Mouse (Mus musculus): ENCODE measurements around the gene Ahrr.

The Ahrr gene

DNA sequence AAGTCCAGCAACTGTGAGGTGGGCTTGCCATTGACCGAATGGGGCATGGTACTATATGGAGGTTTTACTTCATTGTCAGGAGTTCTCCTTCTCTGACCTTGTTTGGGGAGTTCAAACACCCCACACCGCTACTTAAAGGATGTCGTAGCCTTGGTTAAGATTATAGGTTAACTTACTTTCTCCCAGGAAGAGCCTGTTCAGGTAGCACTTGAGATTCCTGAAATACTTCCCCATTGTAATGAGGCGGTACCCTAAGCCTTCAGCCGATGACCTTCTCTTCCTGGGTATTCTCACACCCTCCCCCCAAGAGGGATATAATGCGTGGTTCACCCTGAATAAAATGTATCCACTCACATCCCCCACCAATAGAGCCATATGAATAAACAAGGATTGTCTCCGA, 54.6 kb downstream of the Ahrr start:
- DNase-seq = no peak

DNA sequence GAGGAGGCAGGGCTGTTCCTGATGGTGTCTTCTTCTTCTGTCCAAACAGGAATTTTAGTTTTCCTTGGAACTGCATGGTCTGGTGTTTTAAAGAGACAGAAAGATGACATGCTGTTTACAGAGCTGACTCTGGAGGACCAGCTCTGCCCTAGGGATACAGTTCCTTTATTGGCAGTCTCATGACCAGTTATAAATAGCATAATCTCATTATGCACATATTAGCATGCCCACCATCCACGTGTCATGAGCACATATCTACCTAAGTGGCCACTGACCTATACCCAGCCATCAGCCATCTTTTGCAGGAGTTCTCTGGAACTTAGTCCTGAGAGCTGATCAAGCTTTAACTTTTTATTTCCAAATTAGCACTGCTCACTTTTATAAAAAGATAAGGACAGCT, 71.5 kb downstream of the Ahrr start:
- DNase-seq = no peak

DNA sequence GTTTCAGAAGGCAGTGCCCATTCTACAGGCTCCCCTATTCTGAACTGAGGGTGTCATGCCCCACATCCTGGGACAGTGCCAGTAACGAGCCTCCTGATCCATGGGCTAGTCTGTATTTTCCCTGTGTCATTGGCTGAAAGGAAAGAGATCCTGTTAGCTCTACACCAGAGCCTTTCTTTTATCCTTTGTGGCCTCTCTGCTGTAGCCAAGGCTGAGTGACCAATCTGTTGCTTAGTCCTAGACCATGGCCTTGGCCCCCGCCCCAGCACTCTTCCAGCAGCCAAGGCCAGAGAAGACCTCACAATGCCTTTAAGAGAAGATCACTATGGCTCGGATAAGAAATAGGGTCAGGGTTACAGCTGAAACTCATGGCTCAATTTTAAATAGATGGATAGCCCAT, 73.7 kb downstream of the Ahrr start:
- DNase-seq = no peak

DNA sequence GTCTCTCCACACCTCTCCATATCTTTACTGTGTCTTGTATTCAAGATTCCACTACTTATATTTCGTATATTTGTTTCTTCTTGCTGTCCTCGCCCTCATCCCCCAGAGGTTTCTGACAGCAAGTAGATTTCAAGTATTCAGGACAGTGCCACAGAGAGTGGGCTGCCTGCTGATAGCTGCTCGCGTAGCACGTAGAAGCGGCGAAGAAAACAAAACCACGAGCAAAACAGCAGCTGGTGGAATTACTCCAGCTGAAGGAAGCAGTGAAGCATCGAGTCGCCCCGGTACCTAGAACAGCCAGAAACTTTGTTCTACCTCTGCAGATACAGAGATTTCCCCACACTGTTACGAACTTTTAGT, 83.2 kb downstream of the Ahrr start:
- DNase-seq = peak in 1 of 2 experiments; percentile 34

DNA sequence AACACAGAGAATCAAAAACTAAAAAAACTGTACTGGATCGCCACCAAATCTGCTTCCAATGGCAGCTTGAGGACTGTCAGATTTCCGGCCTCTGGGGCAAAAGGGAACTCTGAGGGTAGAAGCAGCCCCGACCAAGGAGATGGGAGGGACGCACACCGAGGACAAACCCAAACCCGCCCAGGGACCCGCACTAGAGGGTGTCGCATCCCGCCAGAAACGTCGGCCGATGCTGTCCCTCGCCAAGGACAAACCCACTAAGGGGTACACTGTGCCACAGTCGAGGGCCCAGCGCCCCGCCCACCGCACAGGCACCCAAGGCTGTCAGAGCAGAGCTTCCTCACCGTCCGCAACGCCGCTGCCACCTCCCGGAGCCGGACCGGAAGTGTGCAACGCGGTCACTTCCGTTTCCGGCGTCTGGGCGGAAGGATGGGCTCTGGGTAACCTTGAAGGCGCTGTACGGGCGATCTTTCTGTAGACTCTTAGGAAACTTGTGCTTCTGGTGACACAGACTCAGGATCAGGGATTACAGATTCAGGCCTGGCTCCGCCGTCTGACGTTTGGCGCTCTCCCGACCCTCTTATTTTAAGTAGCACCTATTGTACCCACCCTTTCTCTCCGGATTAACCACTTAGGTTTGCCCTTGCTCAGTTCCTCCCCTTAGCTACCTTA, 83.7 kb downstream of the Ahrr start, which contains the start of gene Exoc3:
TSS of gene Exoc3 (minus strand) at position 416 of the 669 bp plus-strand sequence.
- peak; percentile 94 to 95 for DNase-seq

DNA sequence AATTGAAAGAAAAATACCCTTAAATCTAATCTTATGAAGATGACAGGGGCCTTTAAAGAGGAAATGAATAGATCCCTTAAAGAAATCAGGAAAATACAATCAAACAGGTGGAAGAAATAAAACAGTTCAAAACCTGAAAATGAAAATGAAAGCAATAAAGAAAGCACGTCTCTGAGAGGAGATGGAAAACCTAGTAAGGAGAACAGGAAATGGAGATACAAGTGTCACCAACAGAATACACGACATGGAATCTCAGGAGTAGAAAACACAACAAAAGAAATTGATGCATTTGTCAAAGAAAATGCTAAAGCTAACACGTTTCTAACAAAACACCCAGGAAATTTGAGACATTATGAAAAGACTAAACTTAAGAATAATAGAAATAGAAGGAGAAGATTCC, 95.7 kb downstream of the Ahrr start:
- DNase-seq = no peak

DNA sequence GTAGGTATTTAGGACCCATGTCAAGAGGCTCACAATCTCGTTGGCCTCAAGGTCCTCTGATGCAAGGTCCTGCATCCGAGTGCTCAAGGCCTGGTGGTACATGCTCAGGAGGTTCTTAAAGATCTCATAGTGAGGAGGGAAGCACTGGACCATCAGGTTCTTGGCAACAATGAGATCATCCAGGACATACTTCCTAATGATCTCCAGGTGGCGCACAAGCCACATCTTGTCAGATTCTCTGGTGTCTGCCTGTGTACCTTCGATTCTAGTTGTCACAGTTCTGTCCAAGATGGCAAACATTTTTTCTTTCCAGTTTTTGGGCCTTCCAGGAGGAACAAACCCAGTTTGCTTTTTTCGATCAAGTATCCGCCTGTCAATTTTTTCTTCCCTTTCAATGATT, 99.5 kb downstream of the Ahrr start:
- DNase-seq = peak; percentile 38 to 44

DNA sequence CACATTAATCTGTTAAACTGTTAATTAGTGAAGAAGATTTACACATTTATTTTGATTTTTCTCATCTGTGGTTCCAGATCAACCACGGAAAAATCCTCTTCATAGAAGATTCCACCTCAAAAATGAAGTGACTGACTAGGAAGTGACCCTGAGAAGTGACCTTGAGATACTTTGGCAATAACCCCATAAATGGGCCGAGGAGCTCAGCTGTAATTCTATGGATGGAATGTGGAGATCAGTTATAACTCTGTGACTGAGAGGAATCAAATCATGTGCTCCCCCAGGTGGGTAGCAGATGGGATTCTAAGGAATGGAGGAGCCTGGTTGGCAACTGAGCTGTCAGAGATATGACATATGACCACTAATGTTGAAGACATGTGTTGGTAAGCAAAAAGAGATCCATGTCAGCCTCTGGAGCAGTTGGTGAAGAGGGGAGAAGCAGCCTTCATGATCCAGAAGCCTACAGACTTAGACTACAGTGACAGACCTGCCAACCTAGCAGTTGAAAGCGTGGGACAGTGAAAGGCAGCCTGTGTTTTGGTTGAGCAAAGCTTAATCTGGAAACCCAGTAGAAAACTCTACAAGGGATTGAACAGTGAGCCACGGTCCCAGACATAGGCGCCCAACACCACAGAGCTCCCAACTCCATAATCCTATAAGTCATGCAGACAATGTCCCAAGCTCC, 109.0 kb downstream of the Ahrr start:
- DNase-seq = no peak

DNA sequence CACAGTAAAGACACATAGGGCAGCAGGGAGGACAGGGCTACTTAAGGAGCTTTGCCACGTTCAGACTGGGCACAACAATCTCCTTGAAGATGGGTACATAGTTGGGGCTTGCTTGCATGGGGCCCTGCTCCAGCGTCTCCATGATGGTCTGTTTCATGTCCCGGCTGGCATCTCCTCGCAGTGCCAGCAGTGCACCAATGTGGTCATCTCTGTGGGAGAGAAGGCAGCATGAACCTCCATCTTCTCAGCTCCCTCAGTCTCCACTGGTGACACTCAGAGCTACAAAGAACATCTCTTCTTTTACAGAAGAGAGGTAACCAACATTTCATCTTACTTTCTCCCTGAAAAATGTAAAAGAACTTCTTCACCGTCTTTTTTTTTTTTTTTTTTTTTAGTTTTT, 120.1 kb downstream of the Ahrr start:
- DNase-seq = no peak

DNA sequence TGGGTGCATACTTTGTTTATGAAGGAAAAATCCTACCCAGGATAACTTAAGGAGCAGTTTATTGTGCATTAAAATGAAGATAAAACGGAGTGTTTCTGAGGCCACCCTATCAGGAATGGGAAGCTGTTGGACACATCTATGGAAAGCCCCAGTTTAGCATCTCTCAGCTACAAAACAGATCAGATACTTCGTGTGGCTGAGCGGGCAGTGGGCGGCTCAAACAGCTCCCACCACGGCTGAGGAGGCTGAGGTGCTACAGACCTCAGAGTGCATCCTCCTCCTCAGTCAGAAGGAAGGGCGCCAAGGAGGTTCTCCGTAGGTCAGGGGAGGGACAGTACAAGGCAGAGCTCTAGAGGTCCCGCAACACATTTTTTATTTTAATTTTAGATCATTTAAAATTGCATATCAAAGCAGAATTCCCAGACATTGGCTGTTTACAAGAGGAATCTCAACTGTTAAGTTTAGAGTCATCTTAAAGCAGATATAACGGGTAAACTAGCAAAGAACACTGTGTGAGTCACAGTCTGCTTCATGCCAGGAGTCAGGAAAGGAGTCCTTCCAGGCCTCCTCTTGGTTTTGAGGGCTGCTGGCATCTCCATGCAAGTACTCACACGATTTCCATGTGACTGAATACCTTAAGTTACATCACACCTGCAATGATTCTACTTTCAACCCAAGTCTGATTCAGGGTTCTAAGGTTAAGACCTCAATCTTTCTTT, 122.5 kb downstream of the Ahrr start:
- DNase-seq = no peak

DNA sequence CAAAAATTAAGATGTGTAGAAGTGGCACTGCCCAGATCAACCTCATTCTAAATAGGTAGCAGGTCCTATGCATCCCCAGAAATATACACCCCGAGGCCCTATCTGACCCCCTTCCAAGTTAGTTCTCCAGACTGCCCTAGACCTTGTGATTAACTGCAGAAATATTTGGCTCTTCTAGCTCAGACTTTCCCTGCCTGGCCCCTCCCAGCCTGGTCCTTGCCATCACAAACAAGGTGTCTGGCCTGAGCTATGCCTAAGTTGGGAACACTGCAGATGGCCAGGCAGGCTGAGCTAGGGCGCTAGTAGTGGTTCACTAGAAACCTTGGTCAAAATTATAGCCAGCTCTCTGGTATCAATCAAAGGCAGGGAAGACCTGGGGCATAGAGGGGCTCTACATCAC, 124.6 kb downstream of the Ahrr start:
- peak in 1 of 2 experiments; percentile 9 for DNase-seq

DNA sequence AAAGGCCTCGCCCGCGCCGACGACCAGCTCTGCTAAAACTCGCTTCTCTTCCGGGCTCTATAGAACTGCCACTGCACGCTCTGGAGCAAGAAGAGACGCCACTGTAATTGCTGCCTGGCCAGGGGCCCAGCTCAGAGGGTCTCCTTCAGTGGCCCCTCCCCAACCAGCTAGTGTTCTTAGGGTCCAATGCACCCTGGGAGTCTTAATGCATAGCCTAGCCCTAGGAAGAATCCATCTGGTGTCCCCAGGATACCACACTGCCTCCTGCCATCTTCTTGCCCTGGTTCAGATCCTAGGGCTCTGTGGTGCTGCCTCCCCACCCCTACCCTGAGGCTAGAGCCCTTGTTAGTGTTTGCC, 125.1 kb downstream of the Ahrr start:
- no peak for DNase-seq

DNA sequence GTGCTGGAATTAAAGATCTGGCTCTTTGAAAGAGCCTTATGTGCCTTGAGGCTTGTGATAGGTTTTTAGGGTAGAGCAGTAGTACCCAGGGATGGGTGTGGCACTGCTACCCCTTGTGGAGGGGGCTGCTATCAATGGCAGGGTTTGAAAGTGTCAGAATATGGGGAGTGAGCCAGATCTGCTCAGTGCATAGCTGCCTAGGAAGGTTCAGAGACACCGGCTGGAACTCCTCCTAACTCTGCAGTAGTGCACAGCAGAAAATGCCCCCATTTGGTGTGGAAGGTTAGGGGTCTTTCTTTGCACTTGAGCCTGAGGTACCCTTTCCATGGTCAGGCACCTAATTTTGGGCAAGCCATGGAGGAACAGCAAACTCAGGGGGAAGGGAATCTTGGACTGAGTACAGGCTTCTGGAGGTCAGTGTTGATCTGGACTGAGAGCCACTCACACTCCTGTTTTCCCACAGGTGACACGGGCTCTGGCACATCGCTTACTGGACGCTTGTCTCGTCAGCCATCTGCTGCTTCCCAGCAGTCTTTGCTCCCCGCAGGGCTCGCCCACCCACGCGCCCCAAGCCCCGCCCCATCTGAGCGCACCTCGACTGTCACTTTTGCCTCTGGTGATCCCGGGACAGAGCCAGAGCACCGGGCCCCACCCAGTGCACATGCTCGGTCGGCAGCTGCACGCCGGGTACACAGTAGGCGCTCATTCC, 125.6 kb downstream of the Ahrr start:
- peak; percentile 64 to 73 for DNase-seq

Measured in cerebellum, postnatal 10 days (tissue).